Mouse (Mus musculus) CH12.LX (cell line): ENCODE measurements at regions not wholly inside any gene's neighbourhood (a gene's known extent, or its start where the extent isn't known, plus 50 kb on each side); places are given as distances from the start of the nearest gene placed in this dataset.

ENCODE experiments used
- DNase-seq: peaks from one replicate; pipeline ENCODE4 v3.0.0-alpha.2; 2013; ENCODE audit errors: extremely low read depth
- H3K27ac ChIP-seq: 2 replicates; pipeline ENCODE4 v1.5.1; 2012; ENCODE audit warnings: low read depth, mild to moderate bottlenecking, control low read depth, moderate library complexity; ENCODE audit not compliant: insufficient read depth
- H3K27me3 ChIP-seq: replicated peaks from 2 replicates; pipeline ENCODE3; 2012; ENCODE audit warnings: inconsistent platforms
- H3K36me3 ChIP-seq, 2 experiments: replicated peaks in 1 of 2; 2 replicates each; pipeline versions ENCODE3 to v1.6.1; 2012; ENCODE audit warnings: inconsistent platforms in 1 of 2, low read length in 1 of 2, mild to moderate bottlenecking in 1 of 2, mixed read lengths in 1 of 2, moderate library complexity in 1 of 2; ENCODE audit not compliant: control insufficient read depth in 1 of 2, insufficient read depth in 1 of 2
- H3K4me1 ChIP-seq, 2 experiments: 2 replicates each; pipeline ENCODE4 v1.6.1; 2012; ENCODE audit warnings: inconsistent platforms in 1 of 2, moderate library complexity in 1 of 2; ENCODE audit not compliant: insufficient read depth in 2 of 2, control insufficient read depth in 1 of 2
- H3K4me2 ChIP-seq: 2 replicates; pipeline ENCODE4 v1.6.1; 2012; ENCODE audit warnings: low read depth, mild to moderate bottlenecking, control low read depth; ENCODE audit not compliant: poor library complexity, insufficient read depth, severe bottlenecking
- H3K4me3 ChIP-seq, 3 experiments: fragments of 150-350 bp in 1 of 3; sonication (generic) in 1 of 3; replicated peaks in 1 of 3; 2 replicates each; pipeline versions ENCODE3 to v1.5.1; 2011 to 2012; ENCODE audit warnings: low read depth in 2 of 3, low read length in 2 of 3, mild to moderate bottlenecking in 2 of 3, moderate library complexity in 2 of 3, control low read depth in 1 of 3, improper control_type of control experiment in 1 of 3, inconsistent platforms in 1 of 3, mixed read lengths in 1 of 3; ENCODE audit not compliant: poor library complexity in 1 of 3
- H3K79me2 ChIP-seq: replicated peaks from 2 replicates; pipeline ENCODE4 v1.6.1; 2012; ENCODE audit warnings: mild to moderate bottlenecking, moderate library complexity; ENCODE audit not compliant: control insufficient read depth, poor library complexity, insufficient read depth, severe bottlenecking; ENCODE audit errors: extremely low read depth
- H3K9ac ChIP-seq: 2 replicates; pipeline ENCODE4 v1.6.1; 2012; ENCODE audit warnings: low read depth, mild to moderate bottlenecking, control low read depth, moderate library complexity; ENCODE audit not compliant: insufficient read depth
- H3K9me3 ChIP-seq: replicated peaks from 2 replicates; pipeline ENCODE3; 2012; ENCODE audit warnings: low read length, inconsistent platforms, mixed read lengths
- BHLHE40 ChIP-seq: IDR thresholded peaks from 2 replicates; pipeline ENCODE4 v1.6.1; 2011; ENCODE audit warnings: mild to moderate bottlenecking, low read depth, low read length, improper control_type of control experiment
- CHD1 ChIP-seq: IDR thresholded peaks from 2 replicates; pipeline ENCODE4 v1.6.1; 2012; ENCODE audit warnings: low read depth, low read length, improper control_type of control experiment, inconsistent platforms
- CTCF ChIP-seq, 2 experiments: IDR thresholded peaks in 1 of 2; conservative IDR thresholded peaks in 1 of 2; 2 replicates each; pipeline ENCODE4 v1.5.1; 2011 to 2012; ENCODE audit warnings: low read depth in 2 of 2, low read length in 2 of 2, improper control_type of control experiment in 1 of 2, inconsistent platforms in 1 of 2, mild to moderate bottlenecking in 1 of 2, moderate library complexity in 1 of 2
- ELF1 ChIP-seq: IDR thresholded peaks from 2 replicates; pipeline ENCODE4 v1.6.1; 2014; ENCODE audit warnings: low read depth, mild to moderate bottlenecking, inconsistent platforms, low read length, improper control_type of control experiment
- GABPA ChIP-seq: IDR thresholded peaks from 2 replicates; pipeline ENCODE4 v1.6.1; 2012; ENCODE audit warnings: low read depth, low read length, improper control_type of control experiment, inconsistent platforms; ENCODE audit not compliant: insufficient replicate concordance
- HCFC1 ChIP-seq: IDR thresholded peaks from 2 replicates; pipeline ENCODE4 v1.6.1; 2012; ENCODE audit warnings: low read depth, mild to moderate bottlenecking, inconsistent platforms, low read length, improper control_type of control experiment
- IRF4 ChIP-seq: IDR thresholded peaks from 2 replicates; pipeline ENCODE4 v1.6.1; 2014; ENCODE audit warnings: low read depth, mild to moderate bottlenecking, inconsistent platforms, low read length, improper control_type of control experiment
- MAFK ChIP-seq: IDR thresholded peaks from 2 replicates; pipeline ENCODE4 v1.6.1; 2011; ENCODE audit warnings: low read length, improper control_type of control experiment; ENCODE audit not compliant: insufficient replicate concordance
- MAZ ChIP-seq: IDR thresholded peaks from 2 replicates; pipeline ENCODE4 v1.6.1; 2012; ENCODE audit warnings: low read depth, mild to moderate bottlenecking, inconsistent platforms, low read length, improper control_type of control experiment, moderate library complexity
- MXI1 ChIP-seq: IDR thresholded peaks from 2 replicates; pipeline ENCODE4 v1.6.1; 2011; ENCODE audit warnings: mild to moderate bottlenecking, low read depth, low read length, improper control_type of control experiment
- MYC ChIP-seq: IDR thresholded peaks from 2 replicates; pipeline ENCODE4 v1.6.1; 2011; ENCODE audit warnings: low read depth, mild to moderate bottlenecking, improper control_type of control experiment, low read length
- NELFE ChIP-seq: IDR thresholded peaks from 2 replicates; pipeline ENCODE4 v1.6.1; 2011; ENCODE audit warnings: low read depth, low read length, improper control_type of control experiment
- PAX5 ChIP-seq: IDR thresholded peaks from 2 replicates; pipeline ENCODE4 v1.6.1; 2012; ENCODE audit warnings: low read length, inconsistent platforms, mixed read lengths
- POLR2A ChIP-seq: IDR thresholded peaks from 2 replicates; pipeline ENCODE4 v1.6.1; 2011; ENCODE audit warnings: low read depth, mild to moderate bottlenecking, improper control_type of control experiment, low read length
- RAD21 ChIP-seq: IDR thresholded peaks from 2 replicates; pipeline ENCODE4 v1.6.1; 2011; ENCODE audit warnings: low read depth, mild to moderate bottlenecking, low read length, improper control_type of control experiment, moderate library complexity
- RCOR1 ChIP-seq: conservative IDR thresholded peaks from 2 replicates; pipeline ENCODE4 v1.6.1; 2012; ENCODE audit warnings: low read depth, mild to moderate bottlenecking, inconsistent platforms, low read length, improper control_type of control experiment
- SIN3A ChIP-seq: IDR thresholded peaks from 2 replicates; pipeline ENCODE4 v1.6.1; 2012; ENCODE audit warnings: low read length, improper control_type of control experiment, inconsistent platforms
- SMC3 ChIP-seq: IDR thresholded peaks from 2 replicates; pipeline ENCODE4 v1.6.1; 2011; ENCODE audit warnings: low read depth, low read length, improper control_type of control experiment
- TBP ChIP-seq: conservative IDR thresholded peaks from 2 replicates; pipeline ENCODE4 v1.6.1; 2011; ENCODE audit warnings: low read depth, low read length, improper control_type of control experiment
- TCF12 ChIP-seq: IDR thresholded peaks from 2 replicates; pipeline ENCODE4 v1.6.1; 2014; ENCODE audit warnings: low read depth, mild to moderate bottlenecking, inconsistent platforms, low read length, improper control_type of control experiment
- UBTF ChIP-seq: IDR thresholded peaks from 2 replicates; pipeline ENCODE4 v1.6.1; 2012; ENCODE audit warnings: low read depth, mild to moderate bottlenecking, inconsistent platforms, low read length, improper control_type of control experiment, moderate library complexity
- USF1 ChIP-seq: IDR thresholded peaks from 2 replicates; pipeline ENCODE4 v1.6.1; 2014; ENCODE audit warnings: low read depth, mild to moderate bottlenecking, inconsistent platforms, low read length, improper control_type of control experiment
- ZC3H11A ChIP-seq: IDR thresholded peaks from 2 replicates; pipeline ENCODE4 v1.6.1; 2012; ENCODE audit warnings: low read depth, mild to moderate bottlenecking, inconsistent platforms, low read length, improper control_type of control experiment
- ZMIZ1 ChIP-seq: IDR thresholded peaks from 2 replicates; pipeline ENCODE4 v1.6.1; 2012; ENCODE audit warnings: low read depth, mild to moderate bottlenecking, inconsistent platforms, low read length, improper control_type of control experiment
- ZNF384 ChIP-seq: IDR thresholded peaks from 2 replicates; pipeline ENCODE4 v1.6.1; 2012; ENCODE audit warnings: low read depth, low read length, improper control_type of control experiment, inconsistent platforms
- dilution Hi-C: fragments of 300-500 bp; cut with MboI; formaldehyde crosslinking; loops from 2 replicates; pipeline ENCODE4 v1.14.3; 2020; ENCODE audit warnings: low sequenced_read_pairs; ENCODE audit not compliant: extremely low pct_unique_long_range_greater_than_20kb, extremely low pct_ligation_motif_present
- in situ Hi-C: fragments of 300-500 bp; cut with MboI; formaldehyde crosslinking; loops from 3 replicates; pipeline ENCODE4 v1.14.3; 2019; ENCODE audit warnings: low sequenced_read_pairs, low pct_ligation_motif_present, low pct_unique_long_range_greater_than_20kb, mixed read lengths

DNA sequence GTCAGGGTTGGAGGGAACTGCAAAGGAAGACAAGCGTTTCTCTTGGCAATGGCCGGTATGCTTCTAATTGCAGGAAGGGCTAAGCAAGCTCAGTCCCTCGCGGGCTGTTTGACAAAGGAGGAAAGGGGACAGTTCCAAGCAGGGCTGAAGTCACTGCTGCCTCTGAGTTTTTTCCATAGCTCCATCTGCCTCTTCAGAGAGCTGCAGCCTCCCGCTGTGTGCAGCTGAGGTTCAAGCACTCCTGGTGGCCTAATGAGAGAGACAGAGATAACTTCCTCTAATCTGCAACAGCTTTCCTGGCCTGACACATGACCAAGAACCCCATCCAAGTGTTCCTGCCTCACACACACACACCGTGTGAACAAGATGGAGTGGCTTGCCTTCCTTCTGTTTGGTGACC lies 511.9 kb upstream of the Slc35b3 start:
- in situ Hi-C loops: no loop called here
- dilution Hi-C loops: no loop called here
- Histone ChIP-seq H3K79me2 (no peaks in the 10 kb centered on the region), H3K4me1 (no peaks in the 10 kb centered on the region), H3K27me3 (no peaks in the 10 kb centered on the region), H3K4me2 (no peak overlapping the region), H3K4me3 (no peak overlapping the region), H3K9ac (no peak overlapping the region), H3K36me3 (no peaks in the 10 kb centered on the region), H3K9me3 (no peaks in the 10 kb centered on the region), H3K27ac (no peak overlapping the region)
- no peak for DNase-seq
- TF ChIP-seq CHD1 (no peak), PAX5 (no peak), ZC3H11A (no peak), BHLHE40 (no peak), POLR2A (no peak), SMC3 (no peak), NELFE (no peak), MAFK (no peak), MXI1 (no peak), RCOR1 (no peak), GABPA (no peak), CTCF (conservative IDR thresholded peaks at IDR 0.05 in 1 of 2, IDR thresholded peaks at IDR 0.05 in 1 of 2; ENCODE audit: low read depth in 2 of 2, low read length in 2 of 2) (no peak), UBTF (no peak), RAD21 (no peak), IRF4 (no peak), USF1 (no peak), MAZ (no peak), TBP (no peak), MYC (no peak)

GRCm38 (mm10) chr13:39441799-39442198 lies 481.1 kb upstream of the Slc35b3 start:
- TF ChIP-seq RCOR1 (no peak), TCF12 (no peak), PAX5 (no peak), MAZ (no peak), IRF4 (no peak), HCFC1 (no peak), ZNF384 (no peak), RAD21 (no peak), ELF1 (no peak), SIN3A (no peak), ZMIZ1 (no peak)
- TF ChIP-seq, all 38 proteins: peak for 0
- H3K9ac ChIP-seq: no peak overlapping the region
- in situ Hi-C loops (loop anchor here (25.0 kb wide), 1 partner anchor 1321 kb away; no protein-coding TSS in a partner anchor), dilution Hi-C loops (no loop called here)
- H3K9me3 ChIP-seq: no peaks in the 10 kb centered on the region
- DNase-seq: no peak
- H3K27me3 ChIP-seq: no peaks in the 10 kb centered on the region
- peaks cover 0 to 16% of the 10 kb centered on the region in 2 experiments; a peak in 2 of 4 replicates for H3K4me1 ChIP-seq
- no peak overlapping the region for H3K27ac ChIP-seq
- no peak overlapping the region for H3K4me2 ChIP-seq
- H3K79me2 ChIP-seq: no peaks in the 10 kb centered on the region
- no peak overlapping the region for H3K4me3 ChIP-seq
- no peaks in the 10 kb centered on the region for H3K36me3 ChIP-seq
